Mouse (Mus musculus) ES-Bruce4 (cell line): ENCODE measurements around the gene Mif4gd. TPM values are rescaled to one million over a fixed set of nuclear protein-coding genes. Genes with fewer than 3 reads are reported as not detected.

Experiments used
- H3K27ac ChIP-seq: 2 replicates; pipeline ENCODE4 v1.5.1; 2012; ENCODE audit warnings: low read length, inconsistent platforms; ENCODE audit not compliant: insufficient read depth
- H3K27me3 ChIP-seq: 2 replicates; pipeline ENCODE4 v1.6.1; 2012; ENCODE audit warnings: mild to moderate bottlenecking, low read length, inconsistent platforms; ENCODE audit not compliant: control insufficient read depth, poor library complexity, insufficient read depth, severe bottlenecking
- H3K36me3 ChIP-seq: 2 replicates; pipeline ENCODE4 v1.6.1; 2012; ENCODE audit warnings: inconsistent platforms, mild to moderate bottlenecking, low read length, moderate library complexity; ENCODE audit not compliant: control insufficient read depth, poor library complexity, insufficient read depth, severe bottlenecking
- H3K4me1 ChIP-seq: one replicate; pipeline ENCODE4 v1.8.1; 2011; ENCODE audit warnings: low read length; ENCODE audit not compliant: control insufficient read depth, insufficient read depth
- H3K4me3 ChIP-seq: 2 replicates; pipeline ENCODE4 v1.5.1; 2011; ENCODE audit warnings: low read depth, mild to moderate bottlenecking, low read length
- H3K9ac ChIP-seq: 2 replicates; pipeline ENCODE4 v1.6.1; 2012; ENCODE audit warnings: low read depth, mild to moderate bottlenecking, inconsistent platforms; ENCODE audit not compliant: poor library complexity, severe bottlenecking
- H3K9me3 ChIP-seq: replicated peaks from 2 replicates; pipeline ENCODE4 v1.6.1; 2012; ENCODE audit warnings: mild to moderate bottlenecking, low read length, inconsistent platforms; ENCODE audit not compliant: control insufficient read depth, poor library complexity, insufficient read depth, severe bottlenecking
- CTCF ChIP-seq: IDR thresholded peaks from one replicate; pipeline ENCODE4 v1.8.1; 2011; ENCODE audit warnings: low read depth, low read length
- EP300 ChIP-seq: IDR thresholded peaks from 2 replicates; pipeline ENCODE4 v1.6.1; 2011; ENCODE audit warnings: low read depth, low read length; ENCODE audit not compliant: insufficient read depth
- POLR2A ChIP-seq: IDR thresholded peaks from one replicate; pipeline ENCODE4 v1.8.1; 2011; ENCODE audit warnings: low read length; ENCODE audit not compliant: insufficient read depth
- polyA plus RNA-seq: library from polyadenylated mRNA; stranded (reverse); fragments of >200 nt; gene quantifications from 2 replicates; pipeline ENCODE4 v1.2.4, GENCODE M21; 2011; ENCODE audit warnings: low read depth; ENCODE audit not compliant: missing spikeins, insufficient read depth, insufficient read length

Gene Mif4gd
- polyA plus RNA-seq, 1 experiment, result 50.4 TPM

- H3K36me3 ChIP-seq, result peaks cover 29% of the 10 kb centered on the region
- H3K9me3 ChIP-seq, result no peaks in the 10 kb centered on the region
- no peaks in the 10 kb centered on the region for H3K4me1 ChIP-seq
- H3K27ac ChIP-seq, result no peak overlapping the region
- no peak overlapping the region for H3K9ac ChIP-seq
- H3K27me3 ChIP-seq, result no peaks in the 10 kb centered on the region
- no peak overlapping the region for H3K4me3 ChIP-seq
- TF ChIP-seq POLR2A (no peak), EP300 (no peak), CTCF (no peak)
Measured at GRCm38 (mm10) chr11:115606733-115607132, 6.0 kb downstream of the Mif4gd start.

- Histone ChIP-seq H3K9me3 (no peaks in the 10 kb centered on the region), H3K36me3 (peaks cover 24% of the 10 kb centered on the region)
Measured at GRCm38 (mm10) chr11:115604304-115604696, 8.5 kb downstream of the Mif4gd start.

GRCm38 (mm10) chr11:115603476-115604303 is 9.1 kb downstream of the Mif4gd start, which contains the start of the genes Mrps7 and Gga3:
TSS of gene Mrps7 (plus strand) at chr11:115603925.
TSS of gene Gga3 (minus strand) at chr11:115604051.
- peak within 1 kb of the TSS; percentile 90 for H3K4me3 ChIP-seq

More at GRCm38 (mm10) chr11:115604304-115604696, 8.5 kb downstream of the Mif4gd start:
- H3K4me1 ChIP-seq, result no peaks in the 10 kb centered on the region
- peak overlapping the region; percentile 89 for H3K9ac ChIP-seq
- TF ChIP-seq CTCF (no peak), EP300 (no peak), POLR2A (no peak)
- H3K27me3 ChIP-seq, result no peaks in the 10 kb centered on the region
- H3K4me3 ChIP-seq, result peak overlapping the region; percentile 90
- no peak overlapping the region for H3K27ac ChIP-seq

DNA sequence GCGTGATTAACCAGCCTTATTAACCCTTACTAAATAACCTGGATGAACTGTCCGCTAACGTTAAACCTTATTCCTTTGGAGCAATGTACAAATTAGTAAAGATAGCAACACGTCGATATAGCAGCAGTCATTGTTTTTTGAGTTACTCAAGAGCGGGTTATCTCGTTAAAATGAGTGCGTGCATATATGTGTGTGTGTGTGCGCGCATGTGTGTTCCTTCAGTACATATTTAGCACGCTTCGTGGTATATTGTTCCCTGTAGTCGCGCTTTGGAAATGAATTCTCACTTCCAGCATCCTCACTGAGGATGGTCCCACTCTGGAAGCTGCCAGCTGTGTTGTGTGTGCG is 9.7 kb downstream of the Mif4gd start:
- Histone ChIP-seq H3K36me3 (peaks cover 21% of the 10 kb centered on the region), H3K27ac (no peak overlapping the region)

More at GRCm38 (mm10) chr11:115603476-115604303, 9.1 kb downstream of the Mif4gd start, which contains the start of the genes Mrps7 and Gga3:
- peak within 1 kb of the TSS; percentile 89 for H3K9ac ChIP-seq
- no peak within 1 kb of the TSS for H3K27ac ChIP-seq
- no peaks in the 10 kb centered on the region for H3K4me1 ChIP-seq
- TF ChIP-seq CTCF (no peak), POLR2A (no peak), EP300 (no peak)
- peaks cover 24% of the 10 kb centered on the region for H3K36me3 ChIP-seq
- H3K27me3 ChIP-seq, result no peaks in the 10 kb centered on the region
- H3K9me3 ChIP-seq, result no peaks in the 10 kb centered on the region

GRCm38 (mm10) chr11:115601174-115601573 is 11.6 kb downstream of the Mif4gd start:
- H3K9me3 ChIP-seq, result no peaks in the 10 kb centered on the region
- H3K27ac ChIP-seq, result no peak overlapping the region
- H3K36me3 ChIP-seq, result peaks cover 15% of the 10 kb centered on the region
- no peaks in the 10 kb centered on the region for H3K27me3 ChIP-seq
- H3K4me3 ChIP-seq, result no peak overlapping the region
- no peaks in the 10 kb centered on the region for H3K4me1 ChIP-seq
- H3K9ac ChIP-seq, result no peak overlapping the region
- TF ChIP-seq POLR2A (no peak), CTCF (no peak), EP300 (no peak)

More for the DNA sequence above, 9.7 kb downstream of the Mif4gd start:
- TF ChIP-seq CTCF (no peak), EP300 (no peak), POLR2A (no peak)
- Histone ChIP-seq H3K4me1 (no peaks in the 10 kb centered on the region), H3K4me3 (peak overlapping the region; percentile 90), H3K9ac (peak overlapping the region; percentile 89), H3K9me3 (no peaks in the 10 kb centered on the region), H3K27me3 (no peaks in the 10 kb centered on the region)

DNA sequence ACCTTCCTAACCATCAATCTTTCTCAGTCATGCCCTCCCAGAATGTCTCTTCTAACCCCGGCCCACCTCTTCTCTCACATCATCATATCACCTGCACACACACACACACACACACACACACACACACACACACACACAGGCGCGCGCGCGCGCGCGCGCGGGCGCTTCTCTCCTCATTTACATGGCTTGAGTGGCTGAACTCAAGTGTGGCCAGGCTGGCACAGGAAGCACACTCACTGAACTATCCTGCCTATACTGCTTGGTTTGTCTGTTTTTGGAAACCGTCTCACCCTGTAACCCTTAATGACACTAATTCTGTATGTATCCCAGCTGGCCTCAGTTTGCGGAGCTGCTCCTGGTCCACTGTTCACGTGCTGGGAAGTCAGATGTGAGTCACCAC is 12.0 kb downstream of the Mif4gd start:
- TF ChIP-seq EP300 (no peak), CTCF (no peak), POLR2A (no peak)
- H3K36me3 ChIP-seq, result peaks cover 11% of the 10 kb centered on the region
- H3K9ac ChIP-seq, result no peak overlapping the region
- H3K4me3 ChIP-seq, result no peak overlapping the region
- no peaks in the 10 kb centered on the region for H3K9me3 ChIP-seq
- H3K27me3 ChIP-seq, result no peaks in the 10 kb centered on the region
- no peaks in the 10 kb centered on the region for H3K4me1 ChIP-seq
- H3K27ac ChIP-seq, result no peak overlapping the region
